Mouse (Mus musculus): ENCODE results near the gene Mri1.

Mri1 gene

GRCm38 (mm10) chr8:84256822-84257610, at the start of gene Mri1:
Gene Mri1 (minus strand): TSS chr8:84257326.
- peak; percentile 95 for DNase-seq (ENCODE audit: low read depth, low spot score)

GRCm38 (mm10) chr8:84303951-84304350, 46.8 kb upstream of the Mri1 start:
- no peak for DNase-seq (ENCODE audit: low read depth, low spot score)

- peak; percentile 62 for DNase-seq (ENCODE audit: low read depth, low spot score)
Measured at GRCm38 (mm10) chr8:84297029-84297785, 40.1 kb upstream of the Mri1 start.

GRCm38 (mm10) chr8:84291688-84292087, 34.6 kb upstream of the Mri1 start:
- DNase-seq (ENCODE audit: low read depth, low spot score): peak; percentile 73

GRCm38 (mm10) chr8:84291086-84291485, 34.0 kb upstream of the Mri1 start:
- DNase-seq (ENCODE audit: low read depth, low spot score): no peak

GRCm38 (mm10) chr8:84288892-84289291, 31.8 kb upstream of the Mri1 start:
- peak; percentile 43 for DNase-seq (ENCODE audit: low read depth, low spot score)

- peak; percentile 88 for DNase-seq (ENCODE audit: low read depth, low spot score)
Measured at GRCm38 (mm10) chr8:84285665-84286064, 28.5 kb upstream of the Mri1 start.

GRCm38 (mm10) chr8:84284608-84285063, 27.5 kb upstream of the Mri1 start:
- peak; percentile 64 for DNase-seq (ENCODE audit: low read depth, low spot score)

GRCm38 (mm10) chr8:84280777-84281176, 23.7 kb upstream of the Mri1 start:
- no peak for DNase-seq (ENCODE audit: low read depth, low spot score)

GRCm38 (mm10) chr8:84276447-84276846, 19.3 kb upstream of the Mri1 start:
- DNase-seq (ENCODE audit: low read depth, low spot score): no peak

- no peak for DNase-seq (ENCODE audit: low read depth, low spot score)
Measured at GRCm38 (mm10) chr8:84273968-84274367, 16.8 kb upstream of the Mri1 start.

GRCm38 (mm10) chr8:84272302-84272701, 15.2 kb upstream of the Mri1 start:
- DNase-seq (ENCODE audit: low read depth, low spot score): no peak

- peak; percentile 100 for DNase-seq (ENCODE audit: low read depth, low spot score)
Measured at GRCm38 (mm10) chr8:84269950-84270773, 13.0 kb upstream of the Mri1 start, which contains the start of gene Ccdc130. Gene Ccdc130 (minus strand): TSS chr8:84270380.

GRCm38 (mm10) chr8:84261098-84261497, 4.0 kb upstream of the Mri1 start:
- no peak for DNase-seq (ENCODE audit: low read depth, low spot score)

- peak; percentile 87 for DNase-seq (ENCODE audit: low read depth, low spot score)
Measured at GRCm38 (mm10) chr8:84256458-84256821, 686 bp downstream of the Mri1 start.

GRCm38 (mm10) chr8:84255858-84256257, 1.3 kb downstream of the Mri1 start:
- peak; percentile 45 for DNase-seq (ENCODE audit: low read depth, low spot score)

GRCm38 (mm10) chr8:84249257-84250170, 7.6 kb downstream of the Mri1 start, which contains the start of gene D8Ertd738e:
Gene D8Ertd738e (minus strand): TSS chr8:84249719.
- DNase-seq (ENCODE audit: low read depth, low spot score): peak; percentile 96

GRCm38 (mm10) chr8:84241821-84242220, 15.3 kb downstream of the Mri1 start:
- DNase-seq (ENCODE audit: low read depth, low spot score): no peak

GRCm38 (mm10) chr8:84241167-84241566, 16.0 kb downstream of the Mri1 start:
- no peak for DNase-seq (ENCODE audit: low read depth, low spot score)

GRCm38 (mm10) chr8:84237542-84238229, 19.4 kb downstream of the Mri1 start:
- peak; percentile 80 for DNase-seq (ENCODE audit: low read depth, low spot score)

Measured in R1 (cell line).